Mouse (Mus musculus) lung, embryonic 16.5 days (tissue): Measurements from ENCODE around the gene Psmd12. TPM values are rescaled to one million over a fixed set of nuclear protein-coding genes. Genes with fewer than 3 reads are reported as not detected.

ENCODE experiments used
- ATAC-seq: fragments of 200-750 bp; cut with Nextera tagmentation; 2 replicates; pipeline ENCODE4 v1.8.0; 2017; ENCODE audit warnings: low read depth, mild to moderate bottlenecking, moderate library complexity
- H3K27ac ChIP-seq: fragments of 300-500 bp; sonication (generic); 2 replicates; pipeline ENCODE4 v1.5.1; 2014; ENCODE audit warnings: mild to moderate bottlenecking, control low read depth, low read length
- H3K27me3 ChIP-seq: fragments of 300-500 bp; sonication (generic); 2 replicates; pipeline ENCODE4 v1.6.1; 2014; ENCODE audit warnings: low read depth, low read length, mixed read lengths; ENCODE audit not compliant: control insufficient read depth, insufficient read depth
- H3K36me3 ChIP-seq: fragments of 300-500 bp; sonication (generic); 2 replicates; pipeline ENCODE4 v1.6.1; 2014; ENCODE audit warnings: low read length; ENCODE audit not compliant: control insufficient read depth, insufficient read depth
- H3K4me1 ChIP-seq: fragments of 300-500 bp; sonication (generic); replicated peaks from 2 replicates; pipeline ENCODE4 v1.6.1; 2014; ENCODE audit warnings: low read length, mixed read lengths; ENCODE audit not compliant: control insufficient read depth, insufficient read depth
- H3K4me2 ChIP-seq: fragments of 300-500 bp; sonication (generic); 2 replicates; pipeline ENCODE4 v1.6.1; 2014; ENCODE audit warnings: low read depth, low read length, control low read depth
- H3K4me3 ChIP-seq: fragments of 300-500 bp; sonication (generic); 2 replicates; pipeline ENCODE4 v1.5.1; 2014; ENCODE audit warnings: mild to moderate bottlenecking, low read length, control low read depth
- H3K9ac ChIP-seq: fragments of 300-500 bp; sonication (generic); 2 replicates; pipeline ENCODE4 v1.6.1; 2014; ENCODE audit warnings: low read length, control low read depth
- H3K9me3 ChIP-seq: fragments of 300-500 bp; sonication (generic); 2 replicates; pipeline ENCODE4 v1.6.1; 2016; ENCODE audit warnings: low read length; ENCODE audit not compliant: control insufficient read depth
- whole genome bisulfite sequencing: fragments of 180-500 bp; shearing (Covaris S2); extraction: QIAGEN DNeasy Blood & Tissue Kit; methylation state at CpG from one replicate; pipeline ENCODE4 v1.1.7; 2014; 5-methylcytosine and 5-hydroxymethylcytosine counted together
- polyA plus RNA-seq: library from polyadenylated mRNA; unstranded; fragments of >200 nt; fragmentation: Nextera tagmentation; extraction: Ambion mirVana; gene quantifications from 2 replicates; pipeline ENCODE4 v1.2.1, GENCODE M21; 2015

The Psmd12 gene
- polyA plus RNA-seq, 1 experiment from 2014 or later: 157 TPM

GRCm38 (mm10) chr11:107446650-107447049 is 32.6 kb upstream of the Psmd12 start:
- Histone ChIP-seq H3K36me3 (no peaks in the 10 kb centered on the region), H3K9me3 (no peaks in the 10 kb centered on the region), H3K4me1 (peaks cover 13% of the 10 kb centered on the region), H3K4me2 (no peak overlapping the region), H3K27me3 (no peaks in the 10 kb centered on the region), H3K27ac (0 out of 2 replicates have a peak overlapping the region, but pooled peaks have one; percentile 7), H3K9ac (no peak overlapping the region), H3K4me3 (no peak overlapping the region)
- WGBS: 69% methylated on average over 6 of the region's 6 CpGs
- ATAC-seq: no peak

- 45% methylated on average over 5 of the region's 5 CpGs for WGBS
- peaks cover 13% of the 10 kb centered on the region for H3K4me1 ChIP-seq
- H3K9me3 ChIP-seq: no peaks in the 10 kb centered on the region
- H3K9ac ChIP-seq: no peak overlapping the region
- H3K27me3 ChIP-seq: no peaks in the 10 kb centered on the region
- no peak overlapping the region for H3K4me2 ChIP-seq
- H3K4me3 ChIP-seq: no peak overlapping the region
- no peak for ATAC-seq
- H3K27ac ChIP-seq: no peak overlapping the region
- H3K36me3 ChIP-seq: no peaks in the 10 kb centered on the region
Measured at GRCm38 (mm10) chr11:107447349-107447748, 31.9 kb upstream of the Psmd12 start.

GRCm38 (mm10) chr11:107447915-107448314 is 31.4 kb upstream of the Psmd12 start:
- Histone ChIP-seq H3K4me1 (peaks cover 13% of the 10 kb centered on the region), H3K4me3 (no peak overlapping the region), H3K27ac (no peak overlapping the region), H3K27me3 (no peaks in the 10 kb centered on the region), H3K36me3 (no peaks in the 10 kb centered on the region), H3K9me3 (no peaks in the 10 kb centered on the region), H3K9ac (no peak overlapping the region), H3K4me2 (no peak overlapping the region)
- 80% methylated on average over 9 of the region's 9 CpGs for WGBS
- no peak for ATAC-seq

- H3K9ac ChIP-seq: no peak overlapping the region
- H3K4me1 ChIP-seq: peaks cover 13% of the 10 kb centered on the region
- no peaks in the 10 kb centered on the region for H3K27me3 ChIP-seq
- H3K4me2 ChIP-seq: no peak overlapping the region
- peaks cover 3% of the 10 kb centered on the region; the same call in 1 of the 2 replicates for H3K36me3 ChIP-seq
- WGBS: 72% methylated on average over 17 of the region's 17 CpGs
- no peak overlapping the region for H3K4me3 ChIP-seq
- no peak for ATAC-seq
- no peak overlapping the region for H3K27ac ChIP-seq
- no peaks in the 10 kb centered on the region for H3K9me3 ChIP-seq
Measured at GRCm38 (mm10) chr11:107449169-107449910, 29.9 kb upstream of the Psmd12 start.

- Histone ChIP-seq H3K4me2 (no peak overlapping the region), H3K4me3 (no peak overlapping the region), H3K27me3 (no peaks in the 10 kb centered on the region), H3K4me1 (peaks cover 20% of the 10 kb centered on the region), H3K9ac (no peak overlapping the region), H3K27ac (no peak overlapping the region), H3K36me3 (peaks cover 3% of the 10 kb centered on the region; the same call in 1 of the 2 replicates), H3K9me3 (no peaks in the 10 kb centered on the region)
- 39% methylated on average over 6 of the region's 6 CpGs for WGBS
- ATAC-seq: peak; percentile 37; the same call in 1 of the 2 replicates
Measured at GRCm38 (mm10) chr11:107450097-107450496, 29.2 kb upstream of the Psmd12 start.

- Histone ChIP-seq H3K36me3 (peaks cover 3% of the 10 kb centered on the region; the same call in 1 of the 2 replicates), H3K4me3 (no peak overlapping the region), H3K4me1 (peaks cover 23% of the 10 kb centered on the region), H3K27me3 (no peaks in the 10 kb centered on the region), H3K9me3 (no peaks in the 10 kb centered on the region), H3K4me2 (no peak overlapping the region), H3K27ac (no peak overlapping the region), H3K9ac (no peak overlapping the region)
- no peak for ATAC-seq
- 52% methylated on average over 10 of the region's 10 CpGs for WGBS
Measured at GRCm38 (mm10) chr11:107451106-107451505, 28.2 kb upstream of the Psmd12 start.

- Histone ChIP-seq H3K27me3 (no peaks in the 10 kb centered on the region), H3K4me2 (no peak overlapping the region), H3K27ac (no peak overlapping the region), H3K36me3 (peaks cover 3% of the 10 kb centered on the region; the same call in 1 of the 2 replicates), H3K9me3 (no peaks in the 10 kb centered on the region), H3K9ac (no peak overlapping the region), H3K4me1 (peaks cover 20% of the 10 kb centered on the region), H3K4me3 (no peak overlapping the region)
- no peak for ATAC-seq
- WGBS: 87% methylated on average over 7 of the region's 7 CpGs
Measured at GRCm38 (mm10) chr11:107452053-107452452, 27.2 kb upstream of the Psmd12 start.

- Histone ChIP-seq H3K9me3 (no peaks in the 10 kb centered on the region), H3K9ac (no peak overlapping the region), H3K27ac (no peak overlapping the region), H3K4me3 (peak overlapping the region; percentile 14; the same call in 1 of the 2 replicates), H3K36me3 (peaks cover 3% of the 10 kb centered on the region; the same call in 1 of the 2 replicates), H3K4me1 (peaks cover 14% of the 10 kb centered on the region), H3K27me3 (no peaks in the 10 kb centered on the region), H3K4me2 (peak overlapping the region; percentile 24)
- peak; percentile 72; the same call in 1 of the 2 replicates for ATAC-seq
- WGBS: 43% methylated on average over 19 of the region's 19 CpGs
Measured at GRCm38 (mm10) chr11:107454546-107455462, 24.5 kb upstream of the Psmd12 start.

GRCm38 (mm10) chr11:107457282-107457681 is 22.0 kb upstream of the Psmd12 start:
- Histone ChIP-seq H3K36me3 (peaks cover 3% of the 10 kb centered on the region; the same call in 1 of the 2 replicates), H3K4me2 (no peak overlapping the region), H3K4me1 (peaks cover 10% of the 10 kb centered on the region), H3K9ac (no peak overlapping the region), H3K27me3 (no peaks in the 10 kb centered on the region), H3K9me3 (no peaks in the 10 kb centered on the region), H3K4me3 (no peak overlapping the region), H3K27ac (no peak overlapping the region)
- 83% methylated on average over 3 of the region's 3 CpGs for WGBS
- ATAC-seq: no peak
